Mouse (Mus musculus): ENCODE data around the gene Abhd16b. TPM values are rescaled to one million over a fixed set of nuclear protein-coding genes. Genes with fewer than 3 reads are reported as not detected.

Abhd16b gene
- polyA plus RNA-seq, 1 experiment from 2014 or later, result 0.15 TPM

GRCm38 (mm10) chr2:181483562-181484318 is 9.3 kb upstream of the Abhd16b start:
- no peak overlapping the region for H3K4me3 ChIP-seq (ENCODE audit: low read depth, low read length)
- H3K27ac ChIP-seq (replicated peaks), result no peak overlapping the region
- no peaks in the 10 kb centered on the region for H3K9me3 ChIP-seq (ENCODE audit: control insufficient read depth, low read length)
- no peak overlapping the region for H3K4me2 ChIP-seq (replicated peaks; ENCODE audit: low read depth)
- DNase-seq (ENCODE audit: low spot score), result peak; percentile 28
- H3K36me3 ChIP-seq (ENCODE audit: control insufficient read depth, insufficient read depth, low read length), result no peaks in the 10 kb centered on the region
- TF ChIP-seq EP300 (optimal IDR thresholded peaks at IDR 0.05), result no peak
- peak; percentile 49 for TF ChIP-seq CTCF (IDR thresholded peaks at IDR 0.05; ENCODE audit: low read depth)
- ATAC-seq (ENCODE audit: low FRiP score, low TSS enrichment), result no peak
- no peak overlapping the region for H3K9ac ChIP-seq (ENCODE audit: low read length)
- 23% methylated on average over 7 of the region's 7 CpGs for WGBS
- no peaks in the 10 kb centered on the region for H3K27me3 ChIP-seq (ENCODE audit: control insufficient read depth, insufficient read depth, low read length)
- no peaks in the 10 kb centered on the region for H3K4me1 ChIP-seq (replicated peaks; ENCODE audit: control insufficient read depth, insufficient read depth)

- H3K9me3 ChIP-seq (ENCODE audit: control insufficient read depth, low read length), result no peaks in the 10 kb centered on the region
- DNase-seq (ENCODE audit: low spot score) (no peak), ATAC-seq (ENCODE audit: low FRiP score, low TSS enrichment) (no peak)
- WGBS, result 84% methylated on average over 6 of the region's 6 CpGs
- H3K4me1 ChIP-seq (replicated peaks; ENCODE audit: control insufficient read depth, insufficient read depth), result no peaks in the 10 kb centered on the region
- H3K27me3 ChIP-seq (ENCODE audit: control insufficient read depth, insufficient read depth, low read length), result no peaks in the 10 kb centered on the region
- no peak overlapping the region for H3K4me3 ChIP-seq (ENCODE audit: low read depth, low read length)
- TF ChIP-seq CTCF (IDR thresholded peaks at IDR 0.05; ENCODE audit: low read depth) (no peak), EP300 (optimal IDR thresholded peaks at IDR 0.05) (no peak)
- H3K36me3 ChIP-seq (ENCODE audit: control insufficient read depth, insufficient read depth, low read length), result no peaks in the 10 kb centered on the region
- H3K27ac ChIP-seq (replicated peaks), result no peak overlapping the region
- no peak overlapping the region for H3K4me2 ChIP-seq (replicated peaks; ENCODE audit: low read depth)
- H3K9ac ChIP-seq (ENCODE audit: low read length), result no peak overlapping the region
Observed at GRCm38 (mm10) chr2:181484456-181485233, 8.4 kb upstream of the Abhd16b start.

GRCm38 (mm10) chr2:181485741-181486140 is 7.3 kb upstream of the Abhd16b start:
- no peak overlapping the region for H3K27ac ChIP-seq (replicated peaks)
- no peak overlapping the region for H3K9ac ChIP-seq (ENCODE audit: low read length)
- DNase-seq (ENCODE audit: low spot score) (no peak), ATAC-seq (ENCODE audit: low FRiP score, low TSS enrichment) (no peak)
- no peaks in the 10 kb centered on the region for H3K9me3 ChIP-seq (ENCODE audit: control insufficient read depth, low read length)
- WGBS, result 15% methylated on average over 1 of the region's 1 CpGs
- H3K4me2 ChIP-seq (replicated peaks; ENCODE audit: low read depth), result no peak overlapping the region
- no peak for TF ChIP-seq EP300 (optimal IDR thresholded peaks at IDR 0.05)
- H3K36me3 ChIP-seq (ENCODE audit: control insufficient read depth, insufficient read depth, low read length), result no peaks in the 10 kb centered on the region
- no peaks in the 10 kb centered on the region for H3K27me3 ChIP-seq (ENCODE audit: control insufficient read depth, insufficient read depth, low read length)
- H3K4me1 ChIP-seq (replicated peaks; ENCODE audit: control insufficient read depth, insufficient read depth), result no peaks in the 10 kb centered on the region
- no peak overlapping the region for H3K4me3 ChIP-seq (ENCODE audit: low read depth, low read length)

GRCm38 (mm10) chr2:181487338-181488277 is 5.4 kb upstream of the Abhd16b start:
- Histone ChIP-seq H3K4me2 (replicated peaks; ENCODE audit: low read depth) (no peak overlapping the region), H3K9ac (ENCODE audit: low read length) (peak overlapping the region; percentile 2; the same call in 1 of the 2 replicates), H3K36me3 (ENCODE audit: control insufficient read depth, insufficient read depth, low read length) (no peaks in the 10 kb centered on the region), H3K27ac (replicated peaks) (peak overlapping the region; percentile 76), H3K4me1 (replicated peaks; ENCODE audit: control insufficient read depth, insufficient read depth) (no peaks in the 10 kb centered on the region), H3K9me3 (ENCODE audit: control insufficient read depth, low read length) (no peaks in the 10 kb centered on the region), H3K27me3 (ENCODE audit: control insufficient read depth, insufficient read depth, low read length) (no peaks in the 10 kb centered on the region), H3K4me3 (ENCODE audit: low read depth, low read length) (no peak overlapping the region)
- ATAC-seq (ENCODE audit: low FRiP score, low TSS enrichment) (peak; percentile 83), DNase-seq (ENCODE audit: low spot score) (no peak)
- TF ChIP-seq EP300 (optimal IDR thresholded peaks at IDR 0.05) (no peak), CTCF (IDR thresholded peaks at IDR 0.05; ENCODE audit: low read depth) (no peak)
- 20% methylated on average over 5 of the region's 5 CpGs for WGBS

GRCm38 (mm10) chr2:181491432-181492205 is 1.4 kb upstream of the Abhd16b start:
- H3K4me2 ChIP-seq (replicated peaks; ENCODE audit: low read depth), result no peak overlapping the region
- DNase-seq (ENCODE audit: low spot score), result peak; percentile 37
- H3K9me3 ChIP-seq (ENCODE audit: control insufficient read depth, low read length), result no peaks in the 10 kb centered on the region

More at GRCm38 (mm10) chr2:181491432-181492205, 1.4 kb upstream of the Abhd16b start:
- H3K4me1 ChIP-seq (replicated peaks; ENCODE audit: control insufficient read depth, insufficient read depth), result no peaks in the 10 kb centered on the region
- H3K9ac ChIP-seq (ENCODE audit: low read length), result no peak overlapping the region
- no peaks in the 10 kb centered on the region for H3K36me3 ChIP-seq (ENCODE audit: control insufficient read depth, insufficient read depth, low read length)
- H3K27ac ChIP-seq (replicated peaks), result no peak overlapping the region
- no peak for ATAC-seq (ENCODE audit: low FRiP score, low TSS enrichment)
- no peak overlapping the region for H3K4me3 ChIP-seq (ENCODE audit: low read depth, low read length)
- 22% methylated on average over 7 of the region's 7 CpGs for WGBS
- no peak for TF ChIP-seq CTCF (IDR thresholded peaks at IDR 0.05; ENCODE audit: low read depth)
- no peak for TF ChIP-seq EP300 (optimal IDR thresholded peaks at IDR 0.05)
- H3K27me3 ChIP-seq (ENCODE audit: control insufficient read depth, insufficient read depth, low read length), result no peaks in the 10 kb centered on the region

Measured in stomach, postnatal 0 days (tissue).